Mouse (Mus musculus): Measurements from ENCODE around the gene Gal3st2c.
"Not testable (repeated sequence)": the region's sequence is repeated elsewhere in the genome, so short reads cannot be mapped to it uniquely, and the experiment has no call there.

Gene Gal3st2c

GRCm38 (mm10) chr1:93990209-93990608 lies at the start of gene Gal3st2c:
TSS of gene Gal3st2c (plus strand) at chr1:93990509.
- not testable (repeated sequence) for DNase-seq

GRCm38 (mm10) chr1:93949087-93949486 lies 41.2 kb upstream of the Gal3st2c start:
- DNase-seq: not testable (repeated sequence)

DNA sequence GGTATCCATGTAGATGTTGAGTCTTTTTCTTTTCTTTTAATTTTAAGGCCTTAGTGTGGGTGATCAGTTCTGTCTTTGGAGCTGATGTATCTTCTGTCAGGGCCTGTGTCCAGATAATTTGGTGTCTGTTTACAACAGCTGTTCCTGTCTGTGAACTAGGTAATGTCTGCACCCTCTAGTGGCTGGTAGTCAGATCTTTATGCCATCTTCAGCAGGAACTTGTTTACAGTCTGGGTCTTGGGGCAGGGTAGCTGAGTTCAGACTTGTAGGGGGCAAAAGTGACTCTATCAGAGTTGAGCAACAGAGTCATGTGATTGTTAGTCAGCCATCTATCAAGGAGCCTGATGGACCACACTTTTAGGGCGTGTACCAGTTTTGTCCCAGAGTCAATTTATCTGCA lies 23.8 kb upstream of the Gal3st2c start:
- DNase-seq: not testable (repeated sequence)

GRCm38 (mm10) chr1:93970380-93970779 lies 19.9 kb upstream of the Gal3st2c start:
- not testable (repeated sequence) for DNase-seq

GRCm38 (mm10) chr1:93970797-93971196 lies 19.5 kb upstream of the Gal3st2c start:
- not testable (repeated sequence) for DNase-seq

DNA sequence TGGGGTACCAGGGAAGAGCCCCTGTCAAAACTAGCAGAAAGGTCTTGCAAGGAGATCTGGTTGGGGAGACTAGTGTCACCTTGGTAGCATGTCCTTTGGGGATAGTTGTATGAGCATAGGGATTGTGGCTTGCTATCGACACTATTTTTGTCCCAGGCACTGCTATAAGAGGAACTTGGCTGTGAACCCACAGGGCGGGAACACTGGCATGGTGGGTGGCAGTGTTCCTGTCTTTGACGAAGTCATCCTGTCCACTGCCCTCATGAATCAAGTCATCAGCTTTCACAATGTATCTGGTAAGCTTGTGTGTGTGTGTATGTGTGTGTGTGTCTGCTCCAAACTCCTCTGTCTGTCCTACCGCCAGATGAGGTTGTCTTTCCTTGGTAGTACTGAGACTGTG lies 14.5 kb upstream of the Gal3st2c start:
- not testable (repeated sequence) for DNase-seq

DNA sequence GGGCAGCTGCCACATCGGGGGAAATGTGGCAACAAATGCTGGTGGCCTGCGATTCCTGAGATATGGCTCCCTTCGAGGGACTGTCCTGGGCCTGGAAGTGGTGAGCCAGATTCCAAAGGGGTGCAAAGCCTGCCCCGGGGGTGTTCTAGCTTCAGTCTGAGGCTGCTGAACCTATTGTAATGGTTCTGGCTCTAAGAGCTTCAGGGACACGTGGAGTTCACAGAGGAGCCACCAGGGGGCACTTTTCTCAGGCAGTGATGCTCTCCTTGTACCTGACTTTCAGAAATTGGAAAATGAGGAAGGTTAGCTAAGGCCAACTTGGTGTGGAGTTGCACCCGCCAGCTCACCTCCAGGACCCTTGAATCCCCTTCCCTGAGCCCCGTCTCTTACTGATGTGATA lies 12.0 kb upstream of the Gal3st2c start:
- DNase-seq: not testable (repeated sequence)

GRCm38 (mm10) chr1:93980932-93981331 lies 9.4 kb upstream of the Gal3st2c start:
- DNase-seq: not testable (repeated sequence)

GRCm38 (mm10) chr1:93986167-93986566 lies 4.1 kb upstream of the Gal3st2c start:
- DNase-seq: no peak

- no peak for DNase-seq
These were observed 1.5 kb upstream of the Gal3st2c start for GRCm38 (mm10) chr1:93988786-93989185.

DNA sequence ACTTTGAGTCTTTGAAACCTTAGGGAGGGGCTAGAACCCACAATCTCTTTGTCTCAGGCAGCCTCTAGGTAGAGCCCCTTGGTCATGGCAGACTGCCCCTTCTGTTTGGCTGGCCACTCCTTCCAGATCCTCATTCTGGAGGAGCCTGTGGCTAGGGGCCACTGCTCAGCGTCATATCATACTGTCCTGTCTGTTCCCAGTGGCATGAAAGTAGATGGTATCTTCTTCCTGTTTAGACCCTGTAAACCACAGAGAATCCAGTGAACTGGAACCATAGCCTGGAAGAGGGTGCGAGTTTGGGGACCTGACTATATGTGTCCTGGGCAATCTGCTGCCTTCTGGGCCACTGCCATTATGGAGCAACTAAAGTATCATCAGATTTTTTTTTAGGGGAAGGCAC lies 759 bp downstream of the Gal3st2c start:
- DNase-seq: not testable (repeated sequence)

GRCm38 (mm10) chr1:93991491-93991890 lies 1.2 kb downstream of the Gal3st2c start:
- DNase-seq: not testable (repeated sequence)

DNA sequence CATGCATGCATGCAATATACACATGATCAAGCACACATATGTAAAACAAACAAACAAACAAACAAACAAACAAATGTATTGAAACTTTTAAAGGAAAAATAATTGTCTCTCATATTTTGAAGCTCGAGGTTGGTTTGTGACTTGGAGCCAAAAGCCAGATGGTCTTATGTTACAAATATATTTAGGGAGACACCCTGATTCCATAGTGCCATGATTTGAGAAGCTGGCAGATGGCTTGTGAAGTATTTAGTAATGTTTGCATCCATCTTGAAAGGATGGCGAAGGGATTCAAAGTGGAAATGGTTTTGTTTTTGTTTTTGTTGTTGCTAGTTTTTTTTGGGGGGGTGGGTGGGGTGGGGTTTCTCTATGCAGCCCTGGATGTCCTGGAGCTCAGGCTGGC lies 10.7 kb downstream of the Gal3st2c start:
- no peak for DNase-seq

GRCm38 (mm10) chr1:94005954-94006506 lies 15.7 kb downstream of the Gal3st2c start:
- not testable (repeated sequence) for DNase-seq

- peak; percentile 93 for DNase-seq
These were observed 18.5 kb downstream of the Gal3st2c start for GRCm38 (mm10) chr1:94008826-94009225.

GRCm38 (mm10) chr1:94011643-94012042 lies 21.3 kb downstream of the Gal3st2c start:
- DNase-seq: no peak

DNA sequence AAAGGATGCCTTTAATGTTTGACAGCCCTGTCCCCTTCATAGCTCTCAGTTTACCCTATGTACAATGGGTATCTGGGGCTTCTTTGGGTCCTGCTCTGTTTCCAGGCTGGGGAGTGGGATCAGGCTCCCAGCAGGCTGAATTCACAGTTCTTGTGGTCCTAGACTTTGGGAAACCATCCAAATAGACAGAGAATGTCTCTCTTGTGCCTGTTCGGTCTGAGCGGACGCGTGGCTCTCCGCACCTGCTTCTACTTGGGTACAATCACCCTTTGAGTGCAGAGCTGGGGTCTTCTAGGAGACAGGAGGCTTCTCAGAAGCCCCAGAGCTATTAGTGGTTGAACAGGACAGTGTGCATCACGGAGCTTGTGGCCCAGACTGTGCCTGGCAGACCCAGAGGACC lies 29.8 kb downstream of the Gal3st2c start, which contains the start of gene Neu4:
Neu4 (plus strand) TSS at position 301 of the 400 bp plus-strand sequence.
- no peak for DNase-seq

DNA sequence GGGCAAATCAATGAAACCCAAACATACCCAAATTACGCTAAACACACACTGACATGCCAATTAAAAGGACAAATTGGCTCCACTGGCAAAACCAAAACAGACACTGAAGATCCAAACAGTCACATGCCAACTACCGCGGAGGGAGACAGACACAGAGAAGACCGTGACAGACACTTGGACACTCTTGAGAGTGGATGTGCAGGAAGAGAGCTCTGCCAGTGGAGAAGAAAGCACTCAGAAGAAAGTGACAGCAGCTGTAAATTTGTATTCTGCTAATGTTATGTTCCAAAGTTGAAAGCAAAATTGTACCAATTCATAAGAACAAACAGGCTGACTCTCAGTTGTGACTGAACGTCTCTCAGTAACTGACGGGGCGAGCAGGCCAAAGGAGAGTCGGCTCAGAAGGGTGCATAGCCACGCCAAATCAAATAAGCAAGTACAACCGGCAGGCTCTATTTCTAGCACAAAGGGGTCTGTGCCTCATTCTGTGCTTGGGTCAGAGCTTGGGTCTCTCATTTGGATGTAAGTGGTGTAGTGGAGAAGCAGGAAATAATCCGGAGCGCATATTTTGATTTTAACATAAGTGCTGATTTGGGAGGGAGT lies 37.3 kb downstream of the Gal3st2c start:
- DNase-seq: no peak

- no peak for DNase-seq
These were observed 38.4 kb downstream of the Gal3st2c start for GRCm38 (mm10) chr1:94028741-94029140.

- no peak for DNase-seq
These were observed 42.8 kb downstream of the Gal3st2c start for GRCm38 (mm10) chr1:94033075-94033602.

- peak; percentile 89 for DNase-seq
These were observed 44.9 kb downstream of the Gal3st2c start for GRCm38 (mm10) chr1:94034984-94035743.

DNA sequence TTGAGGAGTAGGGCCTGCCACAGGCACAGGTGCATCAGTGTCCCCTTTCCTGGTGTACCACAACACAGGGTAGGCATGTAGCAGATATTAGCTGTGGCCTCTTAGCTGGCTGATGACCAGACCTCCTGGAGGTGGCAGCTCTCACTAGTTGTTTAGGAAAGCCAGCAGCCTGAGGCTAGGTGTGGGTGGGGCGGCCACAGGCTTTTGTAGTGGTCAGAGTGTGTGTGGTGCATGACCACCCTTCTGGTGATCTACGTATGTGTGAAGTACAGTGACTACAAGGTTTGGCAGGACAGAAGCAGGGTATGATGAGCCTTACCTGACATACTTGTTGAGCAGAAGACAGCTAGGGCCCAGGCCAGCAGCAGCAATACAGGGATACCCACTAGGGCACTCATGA lies 50.1 kb downstream of the Gal3st2c start:
- DNase-seq: no peak

DNA sequence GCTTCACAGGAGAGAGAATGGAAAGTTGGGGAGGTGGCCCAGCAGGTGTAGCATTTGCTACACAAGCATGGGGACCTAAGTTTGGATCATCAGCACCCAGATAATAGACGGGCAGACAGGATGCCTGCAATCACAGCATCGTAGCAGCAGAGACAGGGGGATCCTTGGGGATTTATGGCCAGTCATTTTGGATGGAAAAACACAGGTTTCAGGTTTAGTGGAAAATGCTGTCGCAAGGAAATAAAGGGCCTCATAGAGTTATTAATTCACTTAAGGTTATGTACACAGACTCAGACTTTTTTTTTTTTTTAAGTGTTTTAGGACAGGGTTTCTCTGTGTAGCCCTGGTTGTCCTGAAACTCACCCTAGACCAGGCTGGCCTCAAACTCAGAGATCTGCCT lies 55.2 kb downstream of the Gal3st2c start:
- DNase-seq: no peak

DNA sequence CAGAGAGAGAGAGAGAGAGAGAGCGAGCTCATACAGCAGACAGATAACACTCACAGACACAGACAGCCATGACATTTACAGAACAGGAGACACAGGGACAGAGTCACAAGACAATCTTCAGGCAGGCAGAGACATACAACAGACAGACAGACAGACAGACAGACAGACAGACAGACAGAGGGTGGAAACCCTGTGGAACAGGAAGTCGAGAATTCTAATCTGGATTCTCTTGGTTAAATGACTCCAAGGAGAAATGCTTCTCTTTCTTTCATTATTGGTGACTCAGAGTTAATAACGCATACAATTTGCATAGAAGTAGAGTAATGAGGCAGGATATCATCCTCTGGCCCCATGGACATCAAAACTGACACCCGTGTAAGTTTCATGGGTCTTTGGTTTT lies 56.2 kb downstream of the Gal3st2c start:
- DNase-seq: peak; percentile 28

All from layer of hippocampus, adult 9-11 months (tissue).